In genomic region chr14:50833964-50834363, GRCm38 (mm10) we compare ENCODE assay signal across 10 mouse cellular contexts. TPM values are rescaled to one million over a fixed set of nuclear protein-coding genes. Genes with fewer than 3 reads are reported as not detected.
DNase-seq lines count a peak whose midpoint lies in the region; ATAC-seq and TF ChIP-seq lines count a peak whose summit lies in the region.
"Had no signal": no experiment of that assay in that cellular context is flagged by ENCODE, and none has a peak within 500 bp of the region (broad histone marks: within the 10 kb centered on the region; RNA-seq: fewer than 3 reads in every experiment).

No protein-coding gene starts in this region.

- H3K36me3 ChIP-seq in intestine, embryonic 14.5 days (ENCODE audit: control insufficient read depth, insufficient read depth, low read length), result peaks cover 3% of the 10 kb centered on the region; the same call in 1 of the 2 replicates
- peaks cover 76% of the 10 kb centered on the region for H3K36me3 ChIP-seq in intestine, postnatal 0 days (ENCODE audit: control insufficient read depth, insufficient read depth)

- intact Hi-C loops in heart, postnatal 10 days (cut with DNase I), result no loop called here

- DNase-seq in intestine, embryonic 14.5 days (ENCODE audit: low spot score), result no peak
- peak; percentile 12 to 20 for DNase-seq in heart, postnatal 10 days
- no peak for DNase-seq in T-cell, adult 2 months (ENCODE audit: low spot score)
- no peak for DNase-seq in kidney, postnatal 36 days
- no peak for DNase-seq in right cerebral cortex, postnatal 36 days (ENCODE audit: low spot score in 2 of 2)
- DNase-seq: thymus, postnatal 14 days had no signal

- WGBS in intestine, embryonic 14.5 days, result 85% methylated on average over 10 of the region's 10 CpGs
- 81% methylated on average over 10 of the region's 10 CpGs for WGBS in intestine, postnatal 0 days
- 16% methylated on average over 10 of the region's 10 CpGs for WGBS in bone marrow, adult 2 months

- H3K4me2 ChIP-seq in intestine, embryonic 14.5 days (ENCODE audit: low read length), result no peak overlapping the region
- no peak overlapping the region for H3K4me2 ChIP-seq in intestine, postnatal 0 days (replicated peaks; ENCODE audit: low read depth)

- no peaks in the 10 kb centered on the region for H3K27me3 ChIP-seq in intestine, embryonic 14.5 days (replicated peaks; ENCODE audit: control insufficient read depth, insufficient read depth, low read length)
- H3K27me3 ChIP-seq in intestine, postnatal 0 days (replicated peaks; ENCODE audit: control insufficient read depth, insufficient read depth, low read length), result no peaks in the 10 kb centered on the region

- TF ChIP-seq CTCF in intestine, postnatal 0 days (IDR thresholded peaks at IDR 0.05; ENCODE audit: low read depth), result no peak
- 0 out of 2 replicates have a peak, but pooled peaks have one; percentile 7 for TF ChIP-seq CTCF in bone marrow, adult 2 months (IDR thresholded peaks at IDR 0.05; ENCODE audit: control insufficient read depth, insufficient read depth, low read length)

- H3K9me3 ChIP-seq in intestine, embryonic 14.5 days (ENCODE audit: control insufficient read depth, low read length), result no peaks in the 10 kb centered on the region
- H3K9me3 ChIP-seq in intestine, postnatal 0 days (ENCODE audit: control insufficient read depth), result no peaks in the 10 kb centered on the region

- ATAC-seq in intestine, embryonic 14.5 days (replicated peaks; ENCODE audit: low FRiP score, low TSS enrichment, low read depth), result no peak
- no peak for ATAC-seq in intestine, postnatal 0 days
- ATAC-seq in megakaryocyte progenitor cell, adult 5-6 weeks (replicated peaks; ENCODE audit: poor library complexity), result peak; percentile 91

- no peak; the same call in 1 of the 2 replicates for TF ChIP-seq POLR2A in bone marrow, adult 2 months (IDR thresholded peaks at IDR 0.05; ENCODE audit: borderline replicate concordance, control insufficient read depth, low read depth, low read length)

- no peaks in the 10 kb centered on the region for H3K4me1 ChIP-seq in intestine, embryonic 14.5 days (replicated peaks; ENCODE audit: control insufficient read depth, insufficient read depth, low read length)
- no peaks in the 10 kb centered on the region for H3K4me1 ChIP-seq in intestine, postnatal 0 days (replicated peaks; ENCODE audit: control insufficient read depth, insufficient read depth, low read length)
- H3K4me1 ChIP-seq in bone marrow, adult 2 months (ENCODE audit: control insufficient read depth, insufficient read depth, low read length), result peaks cover 6% of the 10 kb centered on the region

- H3K27ac ChIP-seq in intestine, embryonic 14.5 days (ENCODE audit: low read depth), result peak overlapping the region; percentile 4; the same call in 1 of the 2 replicates
- no peak overlapping the region; the same call in 1 of the 2 replicates for H3K27ac ChIP-seq in intestine, postnatal 0 days (ENCODE audit: low read depth, low read length)
- H3K27ac ChIP-seq in bone marrow, adult 2 months (ENCODE audit: control insufficient read depth, insufficient read depth, low read depth, low read length, poor library complexity), result peak overlapping the region; percentile 86

- no peak overlapping the region for H3K9ac ChIP-seq in intestine, embryonic 14.5 days (ENCODE audit: low read length)
- H3K9ac ChIP-seq in intestine, postnatal 0 days (ENCODE audit: low read depth, low read length), result no peak overlapping the region

- H3K4me3 ChIP-seq in intestine, embryonic 14.5 days (ENCODE audit: low read depth, low read length), result no peak overlapping the region
- H3K4me3 ChIP-seq in intestine, postnatal 0 days (ENCODE audit: low read depth, low read length), result no peak overlapping the region
- H3K4me3 ChIP-seq in bone marrow, adult 2 months (replicated peaks; ENCODE audit: control insufficient read depth, low read depth, low read length), result no peak overlapping the region

RNA-seq across cellular contexts. Expression of gene Parp2, which starts 26.3 kb away (rescaled TPM):
- 69.6 and 70.8 TPM in 2 replicates for polyA plus RNA-seq in intestine, embryonic 14.5 days (2014; fragmentation: Nextera tagmentation; extraction: Ambion mirVana)
- polyA plus RNA-seq in intestine, postnatal 0 days (2015; fragmentation: Nextera tagmentation; extraction: Ambion mirVana), result 35.4 and 36.7 TPM in 2 replicates
- 24.4 and 40.2 TPM in 2 replicates for polyA plus RNA-seq in bone marrow, adult 2 months (2011; ENCODE audit: insufficient read depth, insufficient read length, low replicate concordance, missing spikeins)
- 10 to 100 TPM; 18.7 to 20.0 TPM for total RNA-seq in heart, postnatal 10 days (2021)
- 63.6 and 99.3 TPM in 2 replicates for total RNA-seq in megakaryocyte progenitor cell, adult 5-6 weeks (2015)
- total RNA-seq in megakaryocyte progenitor cell, adult 5-6 weeks (2017), result 92.4 and 99.5 TPM in 2 replicates

RNA-seq across cellular contexts. Expression of gene Ccnb1ip1, which starts 26.4 kb away (rescaled TPM):
- not detected in 2 replicates for polyA plus RNA-seq in intestine, embryonic 14.5 days (2014; fragmentation: Nextera tagmentation; extraction: Ambion mirVana)
- not detected in 2 replicates for polyA plus RNA-seq in intestine, postnatal 0 days (2015; fragmentation: Nextera tagmentation; extraction: Ambion mirVana)
- polyA plus RNA-seq in bone marrow, adult 2 months (2011; ENCODE audit: insufficient read depth, insufficient read length, low replicate concordance, missing spikeins), result not detected in 2 replicates
- total RNA-seq in heart, postnatal 10 days (2021), result not detected
- not detected in 2 replicates for total RNA-seq in megakaryocyte progenitor cell, adult 5-6 weeks (2015)
- not detected in 2 replicates for total RNA-seq in megakaryocyte progenitor cell, adult 5-6 weeks (2017)
- polyA plus RNA-seq: limb, embryonic 14.5 days had no signal

RNA-seq across cellular contexts. Expression of gene Tep1, which starts 36.4 kb away (rescaled TPM):
- 10.5 and 10.9 TPM in 2 replicates for polyA plus RNA-seq in intestine, embryonic 14.5 days (2014; fragmentation: Nextera tagmentation; extraction: Ambion mirVana)
- 23.7 and 23.8 TPM in 2 replicates for polyA plus RNA-seq in intestine, postnatal 0 days (2015; fragmentation: Nextera tagmentation; extraction: Ambion mirVana)
- 60.8 and 102 TPM in 2 replicates for polyA plus RNA-seq in bone marrow, adult 2 months (2011; ENCODE audit: insufficient read depth, insufficient read length, low replicate concordance, missing spikeins)
- total RNA-seq in heart, postnatal 10 days (2021), result 10 to 100 TPM; 10.9 to 11.6 TPM
- total RNA-seq in megakaryocyte progenitor cell, adult 5-6 weeks (2015), result 32.3 and 37.7 TPM in 2 replicates
- total RNA-seq in megakaryocyte progenitor cell, adult 5-6 weeks (2017), result 8.4 and 21.0 TPM in 2 replicates

RNA-seq across cellular contexts. Expression of gene Ttc5, which starts 48.6 kb away (rescaled TPM):
- polyA plus RNA-seq in intestine, embryonic 14.5 days (2014; fragmentation: Nextera tagmentation; extraction: Ambion mirVana), result 67.0 and 80.7 TPM in 2 replicates
- 30.5 and 31.0 TPM in 2 replicates for polyA plus RNA-seq in intestine, postnatal 0 days (2015; fragmentation: Nextera tagmentation; extraction: Ambion mirVana)
- polyA plus RNA-seq in bone marrow, adult 2 months (2011; ENCODE audit: insufficient read depth, insufficient read length, low replicate concordance, missing spikeins), result 17.8 and 28.7 TPM in 2 replicates
- 10 to 100 TPM; 22.9 to 26.8 TPM for total RNA-seq in heart, postnatal 10 days (2021)
- total RNA-seq in megakaryocyte progenitor cell, adult 5-6 weeks (2015), result 20.6 and 27.4 TPM in 2 replicates
- 39.5 and 41.8 TPM in 2 replicates for total RNA-seq in megakaryocyte progenitor cell, adult 5-6 weeks (2017)

Comparison
In these comparisons a context has a peak if more than half of its experiments do, and no peak if none do; other contexts are left out.
1. DNase-seq: peak in heart, postnatal 10 days (2 of 2); none in intestine, embryonic 14.5 days (single experiment), T-cell, adult 2 months (single experiment), kidney, postnatal 36 days (0 of 2) and right cerebral cortex, postnatal 36 days (0 of 2).